Mouse (Mus musculus): ENCODE data around the gene Sf3a2.
A peak's percentile ranks its signal among the peaks of the same experiment; 100 is the strongest.

The Sf3a2 gene

DNA sequence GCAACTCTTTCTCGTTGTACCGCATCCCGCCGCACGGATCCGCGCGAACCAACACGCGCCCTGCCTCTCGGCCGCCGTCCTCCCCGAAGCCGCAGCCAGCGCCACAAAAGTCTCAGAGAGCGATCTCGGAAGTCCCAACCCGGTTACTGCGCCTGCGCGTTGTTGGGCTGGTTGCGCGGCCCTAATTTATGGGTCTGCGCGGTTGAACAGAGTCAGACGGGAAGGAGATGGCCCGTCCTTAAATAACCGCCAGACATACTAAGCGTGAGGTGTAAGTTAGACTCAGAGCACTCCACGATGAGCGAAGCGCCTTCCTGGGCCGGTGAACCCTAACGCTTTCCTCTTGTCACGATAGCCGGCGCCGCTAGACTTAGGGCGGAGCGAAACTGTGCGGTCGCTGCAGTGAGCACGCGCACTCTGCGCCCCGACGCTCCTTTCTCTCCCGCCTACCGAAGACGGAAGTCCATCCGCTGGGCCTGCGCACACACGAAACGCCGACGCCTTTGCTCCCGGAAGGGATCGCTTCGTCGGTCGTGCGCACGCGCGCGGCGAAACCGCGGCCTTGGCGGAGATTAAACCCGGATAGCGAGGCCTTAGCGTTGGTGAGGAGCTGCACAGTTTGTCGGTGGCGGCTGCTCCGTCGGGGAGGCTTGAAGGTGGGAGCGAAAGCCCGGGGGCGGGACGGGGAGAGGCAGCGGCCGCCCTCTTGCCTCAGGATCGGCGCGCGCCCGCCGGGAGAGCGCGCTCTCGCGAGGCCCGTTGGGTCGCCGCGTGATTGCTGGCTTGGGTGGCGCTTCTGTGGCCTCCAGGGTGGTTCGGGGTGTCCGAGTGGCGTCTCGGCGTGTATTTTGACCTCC, at the start of gene Sf3a2, which contains the start of gene Plekhj1:
TSS of gene Sf3a2 (plus strand) at position 49 of the 857 bp plus-strand sequence.
TSS of gene Plekhj1 (minus strand) at position 477 of the 857 bp plus-strand sequence.
- DNase-seq: peak; percentile 98

DNA sequence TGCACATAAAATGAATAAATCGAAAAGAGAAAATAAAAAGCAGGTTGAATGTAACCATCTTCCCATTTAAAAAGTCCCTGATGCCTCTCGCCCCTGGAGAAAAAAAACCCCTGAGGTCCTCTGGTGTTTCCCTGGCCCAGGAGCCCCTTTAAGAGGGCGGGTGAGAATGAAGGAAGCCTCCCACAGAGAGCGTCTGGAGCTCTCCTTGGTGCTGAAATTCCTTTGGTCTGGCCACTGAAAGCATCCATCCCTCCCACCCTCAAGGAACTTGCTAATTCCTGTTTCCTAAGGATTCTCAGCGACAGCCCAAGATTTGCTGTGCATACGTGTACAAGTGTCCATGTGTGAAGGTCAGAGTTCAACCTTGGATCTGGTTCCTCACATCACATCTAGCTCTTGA, 49.4 kb upstream of the Sf3a2 start:
- no peak for DNase-seq

GRCm38 (mm10) chr10:80751188-80751832, 46.7 kb upstream of the Sf3a2 start:
- peak in 1 of 2 experiments; percentile 42 for DNase-seq

GRCm38 (mm10) chr10:80752079-80752625, 45.8 kb upstream of the Sf3a2 start:
- DNase-seq: peak; percentile 84 to 87

DNA sequence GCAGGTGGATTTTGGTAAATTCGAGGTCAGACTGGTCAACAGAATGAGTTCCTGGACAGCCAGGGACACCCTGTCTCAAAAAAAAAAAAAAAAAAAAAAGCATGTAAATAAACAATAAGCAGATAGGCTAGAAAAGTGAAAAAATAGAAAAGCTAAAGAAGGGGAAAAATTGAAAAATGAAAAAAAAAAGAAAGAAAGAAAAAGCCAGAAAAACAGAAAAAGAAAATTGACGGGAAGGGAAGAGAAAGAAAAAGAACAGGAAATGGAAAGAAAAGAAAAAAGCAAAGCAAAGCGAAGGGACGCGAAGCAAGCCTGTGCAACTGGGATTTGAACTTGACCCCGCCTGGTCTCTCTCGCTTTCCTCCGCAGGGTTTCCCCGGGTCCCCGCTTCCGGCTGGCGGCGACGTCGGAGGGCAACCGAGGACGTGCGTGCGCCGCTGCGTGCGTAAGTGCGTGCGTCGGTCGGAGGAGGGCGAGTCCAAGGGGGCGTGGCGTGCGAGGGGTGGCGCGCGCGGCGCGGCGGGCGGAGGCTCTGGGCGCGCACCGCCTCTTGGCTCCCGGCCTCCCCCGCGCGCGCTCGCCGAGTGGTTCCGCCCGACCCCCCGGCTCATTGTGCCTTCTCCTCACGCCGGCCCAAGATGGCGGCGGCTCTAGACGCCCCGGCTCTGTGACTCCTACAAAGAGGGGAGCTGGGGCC, 43.3 kb upstream of the Sf3a2 start, which contains the start of gene Dot1l:
TSS of gene Dot1l (plus strand) at position 613 of the 697 bp plus-strand sequence.
- DNase-seq: peak; percentile 100

GRCm38 (mm10) chr10:80755291-80756015, 42.5 kb upstream of the Sf3a2 start:
- DNase-seq: no peak

- DNase-seq: peak in 1 of 2 experiments; percentile 35
Measured at GRCm38 (mm10) chr10:80756099-80756498, 41.9 kb upstream of the Sf3a2 start.

- no peak for DNase-seq
Measured at GRCm38 (mm10) chr10:80756509-80756908, 41.5 kb upstream of the Sf3a2 start.

GRCm38 (mm10) chr10:80756967-80757366, 41.0 kb upstream of the Sf3a2 start:
- peak; percentile 60 to 66 for DNase-seq

DNA sequence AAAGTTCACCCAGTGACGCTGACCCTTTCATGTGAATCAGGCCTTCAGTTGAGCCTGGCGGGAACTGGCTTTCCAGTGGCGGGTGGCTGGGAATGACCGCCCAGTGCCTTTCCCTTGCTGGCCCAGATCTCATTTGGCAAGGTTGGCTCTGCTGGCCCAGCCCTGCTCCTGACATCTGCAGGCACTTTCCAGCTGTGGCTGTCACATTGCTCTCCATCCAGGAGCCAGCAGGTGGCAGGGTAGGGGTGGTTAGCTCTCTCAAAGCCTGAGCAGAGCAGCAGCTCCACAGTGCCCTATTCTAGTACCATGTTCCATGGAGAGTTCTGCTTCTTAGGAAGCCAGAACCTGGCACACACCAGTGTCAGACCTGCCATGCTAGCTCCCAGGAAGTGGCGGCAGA, 40.3 kb upstream of the Sf3a2 start:
- DNase-seq: peak; percentile 73 to 79

GRCm38 (mm10) chr10:80758651-80759050, 39.3 kb upstream of the Sf3a2 start:
- DNase-seq: no peak

DNA sequence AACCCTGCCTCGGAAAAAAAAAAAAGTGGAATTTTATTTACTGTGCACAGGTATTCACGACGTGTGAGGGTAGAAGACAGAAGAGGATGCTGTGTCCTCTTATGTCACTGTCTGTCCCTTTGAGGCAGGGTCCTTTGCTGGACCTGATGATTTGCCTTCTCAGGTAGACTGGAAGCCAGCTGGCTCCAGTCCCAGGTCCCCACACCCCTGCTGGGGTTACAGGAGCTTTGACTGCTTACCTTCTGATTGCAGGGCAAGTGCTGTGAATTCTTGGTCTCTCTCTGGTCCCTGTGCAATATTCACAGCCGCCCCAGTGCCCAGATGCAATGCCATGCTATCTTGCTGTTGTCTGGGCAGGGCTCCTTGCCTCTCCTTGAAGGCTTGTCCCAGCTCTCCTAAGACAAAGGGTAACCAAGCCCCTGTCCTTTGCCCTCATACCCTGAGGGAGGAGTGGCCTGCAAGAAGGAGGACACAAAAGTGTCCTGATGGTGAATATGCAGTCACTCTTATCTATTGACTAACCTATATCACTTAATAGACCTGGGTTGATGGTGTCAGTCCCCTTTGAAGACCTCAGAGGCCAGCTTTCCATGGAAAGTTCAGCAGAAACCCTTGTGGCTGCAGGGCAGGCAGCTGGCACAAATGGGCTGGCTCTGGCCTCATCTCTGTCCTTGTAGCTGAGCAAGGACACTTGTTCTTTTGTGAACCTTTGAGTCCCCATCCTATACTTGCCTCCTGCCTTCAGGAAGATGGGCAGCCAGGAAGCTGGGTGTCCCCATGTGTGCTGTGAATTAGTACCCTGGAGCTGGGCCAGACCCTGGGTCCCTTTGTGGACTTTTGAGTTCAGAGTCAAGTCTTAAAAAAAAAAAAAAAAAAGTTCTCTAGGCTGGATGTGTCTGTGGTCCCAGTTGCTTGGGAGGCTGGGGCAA, 37.1 kb upstream of the Sf3a2 start:
- peak; percentile 69 to 76 for DNase-seq

GRCm38 (mm10) chr10:80761821-80762220, 36.2 kb upstream of the Sf3a2 start:
- DNase-seq: no peak

- no peak for DNase-seq
Measured at GRCm38 (mm10) chr10:80763502-80763901, 34.5 kb upstream of the Sf3a2 start.

- DNase-seq: no peak
Measured at GRCm38 (mm10) chr10:80765746-80766145, 32.3 kb upstream of the Sf3a2 start.

DNA sequence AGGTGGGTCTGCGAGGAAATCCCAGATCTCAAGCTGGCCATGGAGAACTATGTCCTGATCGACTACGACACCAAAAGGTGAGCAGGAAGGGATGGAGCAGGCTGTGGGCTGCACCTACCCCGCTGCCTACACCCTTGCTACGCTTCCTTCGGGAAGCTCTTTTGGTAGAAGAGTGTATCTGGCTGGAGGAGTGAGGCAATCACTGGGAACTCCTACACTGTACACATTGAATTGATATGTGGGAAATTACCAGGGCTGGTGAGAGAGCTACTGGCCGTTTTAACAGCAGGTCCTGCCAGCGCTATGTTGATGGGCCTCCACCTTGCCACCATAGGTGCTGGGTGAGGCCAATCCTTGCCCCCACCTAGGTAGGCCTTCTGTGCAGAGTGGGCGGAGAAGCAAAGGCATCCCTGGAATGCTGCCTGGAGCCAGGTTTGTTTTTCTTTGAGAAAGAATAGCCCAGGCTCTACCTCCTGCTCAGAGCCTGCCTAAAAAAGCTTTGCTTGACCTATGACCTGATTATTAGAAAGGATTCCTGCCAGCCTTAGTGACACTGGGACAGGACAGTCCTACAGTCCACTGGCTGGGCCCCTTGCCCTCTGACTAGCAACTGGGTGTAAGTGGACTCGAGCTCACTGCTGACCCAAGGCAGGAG, 31.7 kb upstream of the Sf3a2 start:
- DNase-seq: no peak

DNA sequence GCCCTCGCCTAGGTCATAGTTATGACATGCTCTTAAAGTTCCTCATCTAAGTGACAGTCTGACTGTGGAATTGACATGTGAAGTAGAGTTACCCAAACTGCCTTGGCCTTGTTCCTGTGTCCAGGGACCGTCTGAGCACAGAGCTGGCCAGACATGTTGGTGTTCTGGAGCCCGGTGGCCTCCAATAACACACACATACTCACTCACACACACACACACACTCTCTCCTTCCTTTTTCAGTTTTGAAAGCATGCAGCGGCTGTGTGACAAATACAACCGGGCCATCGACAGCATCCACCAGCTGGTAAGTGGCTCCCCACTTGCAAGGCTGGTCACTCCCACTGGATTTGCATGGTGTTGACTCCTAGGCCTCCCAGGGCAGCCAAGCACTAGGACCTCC, 29.6 kb upstream of the Sf3a2 start:
- no peak for DNase-seq

DNA sequence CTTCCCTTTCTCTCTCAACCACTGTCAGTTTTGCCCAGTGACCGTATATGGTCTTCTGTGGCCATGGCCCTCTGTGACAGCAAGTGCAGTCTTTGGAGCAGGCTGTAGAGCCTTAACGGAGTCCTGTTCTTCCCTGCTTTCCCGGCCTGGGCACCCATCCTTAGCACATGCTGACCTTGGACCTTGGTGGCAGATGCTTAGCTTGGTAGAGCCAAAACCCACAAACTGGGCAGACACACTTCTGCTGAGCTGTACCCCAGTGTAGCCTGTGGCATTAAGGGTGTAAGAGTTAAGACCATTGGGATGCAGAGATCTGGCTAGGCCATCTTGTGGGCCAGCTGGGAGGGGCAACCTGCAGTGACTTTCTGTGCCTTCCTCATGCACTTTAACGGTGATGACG, 24.2 kb upstream of the Sf3a2 start:
- DNase-seq: no peak

GRCm38 (mm10) chr10:80774549-80774948, 23.4 kb upstream of the Sf3a2 start:
- DNase-seq: peak; percentile 95 to 98

- peak; percentile 56 to 65 for DNase-seq
Measured at GRCm38 (mm10) chr10:80774981-80775380, 23.0 kb upstream of the Sf3a2 start.

Data from cerebellum, postnatal 10 days (tissue).